Mouse (Mus musculus): ENCODE results near the gene Enthd1. TPM values are rescaled to one million over a fixed set of nuclear protein-coding genes. Genes with fewer than 3 reads are reported as not detected.

Enthd1 gene
- polyA plus RNA-seq, 1 experiment: not detected

- TF ChIP-seq CTCF (IDR thresholded peaks at IDR 0.05; ENCODE audit: low read depth, low read length) (no peak), POLR2A (IDR thresholded peaks at IDR 0.05; ENCODE audit: borderline replicate concordance, low read depth, low read length) (no peak)
- Histone ChIP-seq H3K27ac (ENCODE audit: insufficient read depth, low read depth, low read length) (no peak overlapping the region), H3K4me1 (ENCODE audit: control insufficient read depth, insufficient read depth, low read length) (peaks cover 3% of the 10 kb centered on the region; the same call in 1 of the 2 replicates), H3K4me3 (ENCODE audit: insufficient read depth, low read length) (no peak overlapping the region)
Measured at GRCm38 (mm10) chr15:80576415-80576994, 11.5 kb upstream of the Enthd1 start.

DNA sequence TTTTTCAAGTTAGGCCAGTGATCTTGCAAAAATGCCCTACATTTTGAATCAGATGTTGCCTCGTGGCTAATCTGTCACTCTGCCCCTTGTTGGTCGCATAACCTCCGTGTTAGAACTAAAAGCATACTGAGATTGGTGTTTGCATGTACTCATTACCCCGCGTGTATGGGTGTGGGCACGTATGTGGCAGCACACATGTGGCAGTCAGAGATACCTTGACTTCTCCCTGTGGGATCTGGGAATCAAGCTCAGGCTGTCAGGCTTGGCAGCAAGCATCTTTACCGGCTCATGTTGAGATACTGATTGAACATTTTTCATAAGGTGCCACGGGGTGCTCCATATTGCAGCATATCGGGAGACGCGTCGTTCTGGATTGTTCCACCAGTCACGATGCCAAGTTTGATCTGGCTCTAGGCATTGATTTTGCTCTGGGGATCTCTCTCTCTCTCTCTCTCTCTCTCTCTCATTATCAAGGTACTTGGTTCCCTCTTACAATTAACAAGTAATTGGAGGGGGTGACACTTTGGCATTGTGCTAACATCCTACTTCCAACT is 10.9 kb upstream of the Enthd1 start:
- Histone ChIP-seq H3K4me1 (ENCODE audit: control insufficient read depth, insufficient read depth, low read length) (peaks cover 3% of the 10 kb centered on the region; the same call in 1 of the 2 replicates), H3K27ac (ENCODE audit: insufficient read depth, low read depth, low read length) (no peak overlapping the region), H3K4me3 (ENCODE audit: insufficient read depth, low read length) (no peak overlapping the region)
- TF ChIP-seq POLR2A (IDR thresholded peaks at IDR 0.05; ENCODE audit: borderline replicate concordance, low read depth, low read length) (no peak), CTCF (IDR thresholded peaks at IDR 0.05; ENCODE audit: low read depth, low read length) (no peak)

DNA sequence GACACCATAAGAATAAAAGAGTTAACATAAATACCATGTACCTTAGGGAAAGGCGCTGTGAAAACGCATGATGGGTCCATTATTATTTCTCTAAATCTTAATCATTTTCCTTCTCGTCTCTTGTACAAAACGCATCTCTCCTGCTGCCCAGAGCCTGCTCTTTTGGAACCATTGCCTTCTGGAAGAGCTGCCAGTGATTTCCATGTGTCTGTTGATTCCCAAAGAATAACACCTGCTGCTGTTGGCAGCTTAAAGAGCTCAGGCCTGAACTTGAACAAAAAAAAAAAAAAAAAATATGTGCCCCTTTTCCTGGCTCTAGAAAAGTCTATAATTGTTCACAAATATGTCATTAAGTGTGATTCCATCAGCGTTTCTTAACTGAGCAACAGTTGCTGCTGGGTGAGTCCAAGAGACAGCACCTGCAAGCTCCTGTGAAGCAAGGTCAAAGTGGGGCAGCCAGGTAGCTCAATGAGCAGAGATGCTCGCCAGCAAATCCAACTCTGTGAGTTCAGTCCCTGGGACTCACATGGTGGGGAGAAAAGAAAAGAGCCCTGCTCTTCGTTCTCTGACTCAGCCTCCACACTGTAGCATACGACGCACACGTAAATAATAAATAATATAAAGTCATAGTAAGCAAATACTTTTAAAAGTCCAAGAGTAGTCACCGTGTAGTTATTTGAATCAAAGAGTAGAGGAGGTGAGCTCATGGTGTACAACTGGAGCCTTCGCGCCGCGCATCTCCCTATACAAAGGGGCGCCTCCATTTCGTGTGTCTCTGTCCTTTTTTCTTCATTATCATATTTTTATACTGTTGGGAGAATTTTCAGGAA is 9.5 kb upstream of the Enthd1 start:
- Histone ChIP-seq H3K4me1 (ENCODE audit: control insufficient read depth, insufficient read depth, low read length) (peaks cover 3% of the 10 kb centered on the region; the same call in 1 of the 2 replicates), H3K4me3 (ENCODE audit: insufficient read depth, low read length) (no peak overlapping the region), H3K27ac (ENCODE audit: insufficient read depth, low read depth, low read length) (no peak overlapping the region)
- TF ChIP-seq POLR2A (IDR thresholded peaks at IDR 0.05; ENCODE audit: borderline replicate concordance, low read depth, low read length): no peak
- no peak for TF ChIP-seq CTCF (IDR thresholded peaks at IDR 0.05; ENCODE audit: low read depth, low read length)

- Histone ChIP-seq H3K4me1 (ENCODE audit: control insufficient read depth, insufficient read depth, low read length) (peaks cover 3% of the 10 kb centered on the region; the same call in 1 of the 2 replicates), H3K27ac (ENCODE audit: insufficient read depth, low read depth, low read length) (no peak overlapping the region), H3K4me3 (ENCODE audit: insufficient read depth, low read length) (no peak overlapping the region; the same call in 1 of the 2 replicates)
- no peak for TF ChIP-seq POLR2A (IDR thresholded peaks at IDR 0.05; ENCODE audit: borderline replicate concordance, low read depth, low read length)
- no peak for TF ChIP-seq CTCF (IDR thresholded peaks at IDR 0.05; ENCODE audit: low read depth, low read length)
Measured at GRCm38 (mm10) chr15:80572811-80573520, 8.0 kb upstream of the Enthd1 start.

DNA sequence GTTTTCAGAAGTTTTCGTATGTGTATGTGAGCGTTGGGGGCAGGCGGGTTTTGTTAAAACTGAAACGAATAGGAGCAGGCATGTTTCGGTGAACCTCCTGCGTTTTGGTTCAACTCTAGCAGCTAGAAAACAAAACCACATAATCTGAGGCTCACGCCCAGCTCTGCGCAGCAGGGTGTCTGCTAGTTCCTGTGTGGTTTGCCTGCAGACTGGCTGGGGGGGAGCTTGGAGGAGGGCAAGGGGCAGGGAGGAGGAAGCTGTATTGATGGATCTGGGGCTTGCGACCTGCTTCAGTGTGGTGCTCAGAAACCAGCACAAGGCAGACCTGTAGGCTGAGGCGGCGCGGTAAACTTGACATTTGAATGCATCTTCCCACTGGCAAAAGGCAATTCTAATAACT is 7.3 kb upstream of the Enthd1 start, which contains the start of gene Grap2:
Grap2 (plus strand) TSS at position 304 of the 400 bp plus-strand sequence.
- peak within 1 kb of the TSS; percentile 41 for H3K4me3 ChIP-seq (ENCODE audit: insufficient read depth, low read length)
- TF ChIP-seq POLR2A (IDR thresholded peaks at IDR 0.05; ENCODE audit: borderline replicate concordance, low read depth, low read length) (no peak), CTCF (IDR thresholded peaks at IDR 0.05; ENCODE audit: low read depth, low read length) (no peak)
- H3K27ac ChIP-seq (ENCODE audit: insufficient read depth, low read depth, low read length): no peak within 1 kb of the TSS
- H3K4me1 ChIP-seq (ENCODE audit: control insufficient read depth, insufficient read depth, low read length): peaks cover 3% of the 10 kb centered on the region; the same call in 1 of the 2 replicates

DNA sequence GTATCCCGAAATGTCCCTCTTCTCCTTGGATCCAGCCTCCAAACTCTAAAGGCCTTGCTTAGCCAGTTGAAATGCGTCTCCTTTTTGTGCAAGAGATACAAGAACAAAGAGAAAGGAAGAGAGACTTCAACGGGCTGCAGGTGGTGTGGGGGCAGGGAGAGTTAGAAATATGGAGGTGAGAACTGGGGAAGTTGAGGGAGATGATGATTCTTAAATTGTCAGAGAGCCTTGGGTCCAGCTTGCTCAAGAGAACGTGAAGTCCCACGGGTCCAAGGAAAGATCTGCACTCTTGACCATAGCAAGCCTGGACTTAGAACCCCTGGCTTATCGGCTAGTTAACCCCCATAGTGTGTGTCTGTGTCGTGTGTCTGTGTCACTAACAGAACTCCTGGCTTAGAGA is 6.7 kb upstream of the Enthd1 start:
- Histone ChIP-seq H3K4me3 (ENCODE audit: insufficient read depth, low read length) (no peak overlapping the region), H3K4me1 (ENCODE audit: control insufficient read depth, insufficient read depth, low read length) (peaks cover 3% of the 10 kb centered on the region; the same call in 1 of the 2 replicates), H3K27ac (ENCODE audit: insufficient read depth, low read depth, low read length) (no peak overlapping the region)
- TF ChIP-seq CTCF (IDR thresholded peaks at IDR 0.05; ENCODE audit: low read depth, low read length) (no peak), POLR2A (IDR thresholded peaks at IDR 0.05; ENCODE audit: borderline replicate concordance, low read depth, low read length) (no peak)

DNA sequence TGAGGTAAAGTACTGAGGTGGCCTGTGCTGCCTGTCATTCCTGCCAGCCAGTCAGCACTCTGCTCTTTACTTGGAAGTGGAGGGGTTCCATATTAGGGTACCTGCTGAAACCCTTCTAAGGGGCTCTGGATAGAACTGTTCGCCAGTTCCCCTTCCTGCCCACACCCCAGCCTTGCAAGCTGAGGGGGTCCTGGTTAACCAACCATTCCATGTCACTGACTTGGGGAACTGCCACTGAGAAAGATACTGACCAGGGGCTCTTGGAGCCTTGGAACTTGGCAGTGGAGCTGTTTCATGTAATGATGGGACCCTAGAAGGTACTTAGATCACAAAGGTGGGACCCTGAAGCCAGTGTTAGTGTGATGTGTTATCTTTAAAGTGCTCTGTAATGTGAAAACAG is 5.3 kb upstream of the Enthd1 start:
- Histone ChIP-seq H3K4me3 (ENCODE audit: insufficient read depth, low read length) (no peak overlapping the region), H3K4me1 (ENCODE audit: control insufficient read depth, insufficient read depth, low read length) (peaks cover 3% of the 10 kb centered on the region; the same call in 1 of the 2 replicates), H3K27ac (ENCODE audit: insufficient read depth, low read depth, low read length) (no peak overlapping the region)
- no peak for TF ChIP-seq CTCF (IDR thresholded peaks at IDR 0.05; ENCODE audit: low read depth, low read length)
- no peak for TF ChIP-seq POLR2A (IDR thresholded peaks at IDR 0.05; ENCODE audit: borderline replicate concordance, low read depth, low read length)

- H3K4me1 ChIP-seq (ENCODE audit: control insufficient read depth, insufficient read depth, low read length): peaks cover 7% of the 10 kb centered on the region; the same call in 1 of the 2 replicates
- no peak for TF ChIP-seq POLR2A (IDR thresholded peaks at IDR 0.05; ENCODE audit: borderline replicate concordance, low read depth, low read length)
- H3K27ac ChIP-seq (ENCODE audit: insufficient read depth, low read depth, low read length): no peak overlapping the region
- H3K4me3 ChIP-seq (ENCODE audit: insufficient read depth, low read length): no peak overlapping the region
Measured at GRCm38 (mm10) chr15:80569205-80569604, 4.2 kb upstream of the Enthd1 start.

- Histone ChIP-seq H3K27ac (ENCODE audit: insufficient read depth, low read depth, low read length) (no peak overlapping the region), H3K4me3 (ENCODE audit: insufficient read depth, low read length) (no peak overlapping the region), H3K4me1 (ENCODE audit: control insufficient read depth, insufficient read depth, low read length) (peaks cover 13% of the 10 kb centered on the region)
- no peak for TF ChIP-seq CTCF (IDR thresholded peaks at IDR 0.05; ENCODE audit: low read depth, low read length)
- TF ChIP-seq POLR2A (IDR thresholded peaks at IDR 0.05; ENCODE audit: borderline replicate concordance, low read depth, low read length): no peak
Measured at GRCm38 (mm10) chr15:80567731-80568130, 2.8 kb upstream of the Enthd1 start.
